Mouse (Mus musculus) neural tube, embryonic 14.5 days (tissue): ENCODE measurements at regions not wholly inside any gene's neighbourhood (a gene's known extent, or its start where the extent isn't known, plus 50 kb on each side); places are given as distances from the start of the nearest gene placed in this dataset.

Experiments
- ATAC-seq: fragments of 200-750 bp; cut with Nextera tagmentation; 2 replicates; pipeline ENCODE4 v1.8.0; 2017; ENCODE audit warnings: low read depth, mild to moderate bottlenecking, moderate TSS enrichment, moderate library complexity
- H3K27ac ChIP-seq: fragments of 300-500 bp; sonication (generic); 2 replicates; pipeline ENCODE4 v1.5.1; 2014; ENCODE audit warnings: low read depth, mild to moderate bottlenecking, control low read depth, low read length, moderate library complexity, mixed read lengths
- H3K27me3 ChIP-seq: fragments of 300-500 bp; sonication (generic); 2 replicates; pipeline ENCODE4 v1.6.1; 2014; ENCODE audit warnings: low read length; ENCODE audit not compliant: control insufficient read depth, insufficient read depth
- H3K36me3 ChIP-seq: fragments of 300-500 bp; sonication (generic); 2 replicates; pipeline ENCODE4 v1.6.1; 2014; ENCODE audit warnings: low read length, mixed read lengths; ENCODE audit not compliant: control insufficient read depth, insufficient read depth
- H3K4me1 ChIP-seq: fragments of 300-500 bp; sonication (generic); 2 replicates; pipeline ENCODE4 v1.6.1; 2014; ENCODE audit warnings: low read length; ENCODE audit not compliant: control insufficient read depth, insufficient read depth
- H3K4me2 ChIP-seq: fragments of 300-500 bp; sonication (generic); 2 replicates; pipeline ENCODE4 v1.6.1; 2014; ENCODE audit warnings: mild to moderate bottlenecking, low read depth, low read length, control low read depth
- H3K4me3 ChIP-seq: fragments of 300-500 bp; sonication (generic); 2 replicates; pipeline ENCODE4 v1.5.1; 2014; ENCODE audit warnings: low read depth, low read length, control low read depth, mixed read lengths
- H3K9ac ChIP-seq: fragments of 300-500 bp; sonication (generic); replicated peaks from 2 replicates; pipeline ENCODE4 v1.6.1; 2014; ENCODE audit warnings: low read depth, mild to moderate bottlenecking, control low read depth, low read length, mixed read lengths
- H3K9me3 ChIP-seq: fragments of 300-500 bp; sonication (generic); 2 replicates; pipeline ENCODE4 v1.6.1; 2016; ENCODE audit warnings: low read length; ENCODE audit not compliant: control insufficient read depth
- WGBS: fragments of 180-500 bp; shearing (Covaris S2); extraction: QIAGEN DNeasy Blood & Tissue Kit; methylation state at CpG from one replicate; pipeline ENCODE4 v1.1.7; 2014; 5-methylcytosine and 5-hydroxymethylcytosine counted together

DNA sequence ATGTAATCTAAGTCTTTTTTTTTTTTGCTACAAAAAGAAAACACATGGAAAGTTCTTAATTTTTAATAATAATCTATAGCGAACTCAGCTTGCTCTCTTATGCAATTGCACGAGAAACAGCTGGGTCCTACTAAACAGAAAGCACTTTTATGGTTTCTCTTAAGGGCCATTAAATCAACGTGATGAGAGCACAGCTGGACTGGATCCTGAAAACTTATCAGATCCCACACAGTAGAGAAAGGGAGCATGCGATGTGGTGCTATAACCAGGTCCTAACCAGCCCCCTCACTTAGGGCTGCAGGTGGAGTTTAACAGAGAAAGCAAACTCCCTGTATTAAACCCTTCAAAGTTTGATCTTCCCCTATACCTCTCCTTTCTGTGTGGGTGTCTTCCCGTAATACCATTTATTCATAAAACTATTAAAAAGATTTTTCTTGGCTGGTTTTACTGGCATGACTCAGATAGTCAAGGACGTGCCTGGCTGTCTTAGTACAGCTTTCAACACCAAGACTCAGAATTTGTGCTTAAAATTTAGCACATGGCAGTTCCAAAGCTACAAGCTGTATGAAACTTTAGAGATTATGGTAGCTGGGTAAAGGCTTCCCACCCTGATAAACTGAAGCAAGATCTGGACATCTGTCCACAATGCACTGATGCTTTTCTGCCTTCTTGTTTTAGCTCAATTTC is 197.3 kb downstream of the Cenpw start:
- no peaks in the 10 kb centered on the region for H3K27me3 ChIP-seq
- H3K4me1 ChIP-seq: no peaks in the 10 kb centered on the region
- no peaks in the 10 kb centered on the region for H3K9me3 ChIP-seq
- H3K36me3 ChIP-seq: no peaks in the 10 kb centered on the region
- no peak overlapping the region for H3K4me3 ChIP-seq
- H3K27ac ChIP-seq: no peak overlapping the region
- H3K4me2 ChIP-seq: no peak overlapping the region
- ATAC-seq: no peak
- WGBS: 71% methylated on average over 6 of the region's 6 CpGs
- no peak overlapping the region for H3K9ac ChIP-seq

DNA sequence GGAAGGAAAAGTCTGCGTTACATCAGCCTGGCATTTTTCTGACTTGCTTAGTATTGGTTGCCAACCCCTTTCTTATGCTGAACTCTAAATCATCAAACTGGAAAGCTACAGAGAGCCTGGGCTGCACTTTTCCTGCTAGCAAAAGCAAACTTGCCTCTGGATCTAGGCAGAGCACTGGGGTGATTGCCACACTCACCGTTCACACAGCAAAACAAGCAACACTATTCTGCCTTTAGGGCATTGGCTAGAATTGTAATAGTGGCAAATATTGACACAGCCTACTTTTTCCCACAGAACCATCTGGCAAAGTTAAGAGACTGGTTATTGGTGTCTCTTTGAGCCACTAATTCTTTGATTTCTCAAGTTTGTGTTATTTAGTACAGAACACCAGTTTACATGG is 199.5 kb downstream of the Cenpw start:
- no peaks in the 10 kb centered on the region for H3K36me3 ChIP-seq
- no peaks in the 10 kb centered on the region for H3K4me1 ChIP-seq
- H3K27me3 ChIP-seq: no peaks in the 10 kb centered on the region
- no peaks in the 10 kb centered on the region for H3K9me3 ChIP-seq
- 76% methylated on average over 2 of the region's 2 CpGs for WGBS
- H3K4me2 ChIP-seq: no peak overlapping the region
- ATAC-seq: no peak
- H3K27ac ChIP-seq: no peak overlapping the region
- H3K4me3 ChIP-seq: no peak overlapping the region
- no peak overlapping the region for H3K9ac ChIP-seq

DNA sequence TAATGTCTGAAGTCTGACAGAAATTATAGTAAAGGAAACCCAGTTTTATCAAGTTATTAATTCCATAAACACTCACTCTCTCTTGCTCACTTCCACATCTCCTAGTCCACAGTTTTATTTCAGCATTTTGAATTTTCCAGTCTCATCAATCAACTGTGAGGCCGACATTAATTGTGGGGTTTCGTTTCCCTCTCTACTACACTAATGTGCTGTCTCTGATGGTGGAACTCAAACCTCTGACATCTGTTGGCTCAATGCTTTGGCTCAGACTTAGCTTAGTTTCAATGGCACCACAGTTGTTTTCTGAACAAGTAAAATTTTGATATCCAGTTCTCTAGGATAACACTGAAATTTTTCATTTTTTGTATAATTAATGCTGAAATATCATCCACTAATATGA is 218.8 kb downstream of the Cenpw start:
- no peak for ATAC-seq
- Histone ChIP-seq H3K27ac (no peak overlapping the region), H3K9me3 (no peaks in the 10 kb centered on the region), H3K4me2 (no peak overlapping the region), H3K4me3 (no peak overlapping the region), H3K36me3 (no peaks in the 10 kb centered on the region), H3K4me1 (no peaks in the 10 kb centered on the region), H3K9ac (no peak overlapping the region), H3K27me3 (no peaks in the 10 kb centered on the region)
- 85% methylated on average over 2 of the region's 2 CpGs for WGBS
